Mouse (Mus musculus): Measurements from ENCODE around the gene Gramd4. TPM values are rescaled to one million over a fixed set of nuclear protein-coding genes. Genes with fewer than 3 reads are reported as not detected.

The Gramd4 gene
- polyA plus RNA-seq, 1 experiment from 2014 or later = 11.7 TPM

DNA sequence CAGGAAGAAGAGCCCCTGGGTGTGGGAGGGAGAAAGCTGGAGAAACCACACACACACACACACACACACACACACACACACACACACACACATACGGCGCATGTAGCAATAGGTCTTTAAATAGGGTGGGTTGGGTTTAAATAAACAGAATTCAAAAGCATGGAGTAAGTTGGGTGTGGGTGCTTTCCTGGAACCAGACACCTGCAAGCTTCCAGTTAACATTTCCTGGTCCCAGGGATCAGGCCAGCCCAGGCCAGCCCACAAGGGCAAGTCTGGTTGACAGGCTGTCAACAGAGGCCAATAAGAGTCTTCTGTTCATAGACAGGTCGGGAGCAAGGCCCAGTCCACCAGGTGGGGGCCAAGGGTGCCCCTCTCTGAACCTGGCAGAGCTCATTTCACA is 21.6 kb upstream of the Gramd4 start:
- Histone ChIP-seq H3K4me1 (ENCODE audit: control insufficient read depth, insufficient read depth, low read length) (peaks cover 9% of the 10 kb centered on the region; the same call in 1 of the 2 replicates), H3K4me2 (ENCODE audit: low read depth) (no peak overlapping the region), H3K36me3 (ENCODE audit: control insufficient read depth, insufficient read depth, low read length) (no peaks in the 10 kb centered on the region; the same call in 1 of the 2 replicates), H3K9ac (ENCODE audit: low read length) (no peak overlapping the region), H3K9me3 (ENCODE audit: control insufficient read depth, low read length) (peaks cover 5% of the 10 kb centered on the region), H3K27ac (ENCODE audit: low read depth, low read length) (no peak overlapping the region), H3K27me3 (ENCODE audit: control insufficient read depth, insufficient read depth, low read length) (peaks cover 12% of the 10 kb centered on the region), H3K4me3 (ENCODE audit: low read depth, low read length) (no peak overlapping the region)
- 84% methylated on average over 3 of the region's 3 CpGs for WGBS
- ATAC-seq (ENCODE audit: insufficient read depth, low FRiP score, low TSS enrichment) (no peak), DNase-seq (ENCODE audit: low spot score) (no peak)

DNA sequence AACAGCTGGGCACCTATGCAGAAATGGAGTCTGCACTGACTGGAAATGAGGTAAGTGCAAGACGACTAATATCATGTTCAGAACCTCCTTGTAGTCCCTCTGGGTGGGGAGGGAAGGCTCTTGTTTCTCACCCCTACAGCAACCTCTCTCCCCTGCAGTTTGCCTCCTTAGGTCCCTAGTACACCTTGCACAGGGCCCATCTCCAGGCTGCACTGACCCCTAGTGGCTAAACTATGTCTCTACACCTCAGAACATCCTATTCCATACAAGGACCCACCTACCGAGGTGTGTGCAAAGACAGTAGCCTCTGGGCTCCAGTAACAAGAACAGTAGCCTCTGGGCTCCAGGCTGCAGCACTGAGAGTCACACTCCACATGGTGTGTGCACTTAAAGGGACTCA is 18.7 kb upstream of the Gramd4 start:
- peak; percentile 56; the same call in 1 of the 2 replicates for ATAC-seq (ENCODE audit: insufficient read depth, low FRiP score, low TSS enrichment)
- peak; percentile 72 for DNase-seq (ENCODE audit: low spot score)
- Histone ChIP-seq H3K27ac (ENCODE audit: low read depth, low read length) (no peak overlapping the region), H3K36me3 (ENCODE audit: control insufficient read depth, insufficient read depth, low read length) (no peaks in the 10 kb centered on the region), H3K4me1 (ENCODE audit: control insufficient read depth, insufficient read depth, low read length) (peaks cover 5% of the 10 kb centered on the region; the same call in 1 of the 2 replicates), H3K9me3 (ENCODE audit: control insufficient read depth, low read length) (no peaks in the 10 kb centered on the region), H3K9ac (ENCODE audit: low read length) (no peak overlapping the region), H3K27me3 (ENCODE audit: control insufficient read depth, insufficient read depth, low read length) (no peaks in the 10 kb centered on the region), H3K4me2 (ENCODE audit: low read depth) (no peak overlapping the region), H3K4me3 (ENCODE audit: low read depth, low read length) (no peak overlapping the region)
- WGBS = 0% methylated on average over 2 of the region's 2 CpGs

DNA sequence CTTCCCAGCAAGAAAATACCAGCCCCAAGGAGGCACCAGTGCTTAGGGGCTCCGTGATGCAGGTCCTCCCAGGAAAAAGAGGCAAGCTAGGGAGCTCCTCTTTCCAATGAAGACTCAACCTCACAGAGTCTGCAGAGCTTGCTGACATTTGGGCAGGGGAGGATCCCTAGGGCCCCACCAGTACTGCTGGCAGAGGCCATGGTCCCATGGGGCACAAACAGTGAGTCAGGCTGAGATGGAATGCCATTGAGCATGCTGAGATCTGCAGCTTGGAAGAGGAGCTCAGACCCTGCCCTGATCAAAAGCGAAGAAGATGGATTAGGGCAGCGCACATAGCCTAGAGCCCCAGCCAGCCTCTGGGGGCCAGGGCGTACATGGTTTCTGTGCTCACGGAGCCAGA is 16.1 kb upstream of the Gramd4 start:
- no peaks in the 10 kb centered on the region for H3K36me3 ChIP-seq (ENCODE audit: control insufficient read depth, insufficient read depth, low read length)
- no peak overlapping the region for H3K4me2 ChIP-seq (ENCODE audit: low read depth)
- H3K4me1 ChIP-seq (ENCODE audit: control insufficient read depth, insufficient read depth, low read length) = no peaks in the 10 kb centered on the region
- no peaks in the 10 kb centered on the region for H3K27me3 ChIP-seq (ENCODE audit: control insufficient read depth, insufficient read depth, low read length)
- no peak overlapping the region for H3K4me3 ChIP-seq (ENCODE audit: low read depth, low read length)
- no peak overlapping the region for H3K27ac ChIP-seq (ENCODE audit: low read depth, low read length)
- 83% methylated on average over 5 of the region's 5 CpGs for WGBS
- no peaks in the 10 kb centered on the region for H3K9me3 ChIP-seq (ENCODE audit: control insufficient read depth, low read length)
- no peak for ATAC-seq (ENCODE audit: insufficient read depth, low FRiP score, low TSS enrichment)
- DNase-seq (ENCODE audit: low spot score) = no peak
- no peak overlapping the region for H3K9ac ChIP-seq (ENCODE audit: low read length)

- no peak overlapping the region for H3K9ac ChIP-seq (ENCODE audit: low read length)
- no peak for DNase-seq (ENCODE audit: low spot score)
- no peaks in the 10 kb centered on the region for H3K27me3 ChIP-seq (ENCODE audit: control insufficient read depth, insufficient read depth, low read length)
- no peaks in the 10 kb centered on the region for H3K4me1 ChIP-seq (ENCODE audit: control insufficient read depth, insufficient read depth, low read length)
- no peak overlapping the region for H3K4me2 ChIP-seq (ENCODE audit: low read depth)
- no peak for ATAC-seq (ENCODE audit: insufficient read depth, low FRiP score, low TSS enrichment)
- WGBS = 50% methylated on average over 4 of the region's 4 CpGs
- H3K4me3 ChIP-seq (ENCODE audit: low read depth, low read length) = no peak overlapping the region
- H3K9me3 ChIP-seq (ENCODE audit: control insufficient read depth, low read length) = no peaks in the 10 kb centered on the region
- H3K27ac ChIP-seq (ENCODE audit: low read depth, low read length) = no peak overlapping the region
- H3K36me3 ChIP-seq (ENCODE audit: control insufficient read depth, insufficient read depth, low read length) = no peaks in the 10 kb centered on the region
These were observed 15.1 kb upstream of the Gramd4 start for GRCm38 (mm10) chr15:86042364-86042763.

GRCm38 (mm10) chr15:86049510-86049909 is 8.0 kb upstream of the Gramd4 start:
- Histone ChIP-seq H3K4me3 (ENCODE audit: low read depth, low read length) (no peak overlapping the region), H3K4me2 (ENCODE audit: low read depth) (no peak overlapping the region), H3K9ac (ENCODE audit: low read length) (no peak overlapping the region), H3K27me3 (ENCODE audit: control insufficient read depth, insufficient read depth, low read length) (no peaks in the 10 kb centered on the region), H3K4me1 (ENCODE audit: control insufficient read depth, insufficient read depth, low read length) (no peaks in the 10 kb centered on the region), H3K36me3 (ENCODE audit: control insufficient read depth, insufficient read depth, low read length) (no peaks in the 10 kb centered on the region), H3K27ac (ENCODE audit: low read depth, low read length) (no peak overlapping the region), H3K9me3 (ENCODE audit: control insufficient read depth, low read length) (no peaks in the 10 kb centered on the region)
- WGBS = 84% methylated on average over 3 of the region's 3 CpGs
- ATAC-seq (ENCODE audit: insufficient read depth, low FRiP score, low TSS enrichment) (no peak), DNase-seq (ENCODE audit: low spot score) (no peak)

GRCm38 (mm10) chr15:86050170-86050743 is 7.2 kb upstream of the Gramd4 start:
- Histone ChIP-seq H3K9me3 (ENCODE audit: control insufficient read depth, low read length) (no peaks in the 10 kb centered on the region), H3K27me3 (ENCODE audit: control insufficient read depth, insufficient read depth, low read length) (no peaks in the 10 kb centered on the region), H3K9ac (ENCODE audit: low read length) (no peak overlapping the region), H3K4me2 (ENCODE audit: low read depth) (no peak overlapping the region), H3K4me1 (ENCODE audit: control insufficient read depth, insufficient read depth, low read length) (no peaks in the 10 kb centered on the region), H3K27ac (ENCODE audit: low read depth, low read length) (no peak overlapping the region), H3K36me3 (ENCODE audit: control insufficient read depth, insufficient read depth, low read length) (no peaks in the 10 kb centered on the region), H3K4me3 (ENCODE audit: low read depth, low read length) (no peak overlapping the region)
- DNase-seq (ENCODE audit: low spot score) (no peak), ATAC-seq (ENCODE audit: insufficient read depth, low FRiP score, low TSS enrichment) (no peak)
- WGBS = 91% methylated on average over 4 of the region's 4 CpGs

DNA sequence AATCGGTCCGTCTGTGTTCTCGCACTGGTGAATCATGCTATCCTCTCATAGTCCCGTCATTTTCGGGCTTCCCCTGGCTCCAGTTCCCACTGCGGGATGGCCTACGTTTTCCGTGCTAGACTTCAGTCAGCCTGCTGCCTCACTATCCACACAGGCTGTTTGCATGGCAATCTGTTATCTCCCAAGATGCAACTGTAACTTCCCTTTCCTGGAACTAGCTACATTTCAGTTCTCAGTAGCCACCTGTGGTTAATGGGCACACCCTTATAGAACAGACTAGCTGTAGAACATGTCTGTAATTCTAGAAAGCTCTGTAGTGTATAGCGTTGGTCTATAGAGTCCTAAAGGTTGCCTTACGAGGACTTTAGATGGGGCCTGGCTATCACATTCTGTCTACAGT is 6.3 kb upstream of the Gramd4 start:
- no peak overlapping the region for H3K27ac ChIP-seq (ENCODE audit: low read depth, low read length)
- WGBS = 90% methylated on average over 10 of the region's 10 CpGs
- ATAC-seq (ENCODE audit: insufficient read depth, low FRiP score, low TSS enrichment) (no peak), DNase-seq (ENCODE audit: low spot score) (no peak)
- H3K4me2 ChIP-seq (ENCODE audit: low read depth) = no peak overlapping the region
- no peaks in the 10 kb centered on the region for H3K4me1 ChIP-seq (ENCODE audit: control insufficient read depth, insufficient read depth, low read length)
- H3K9ac ChIP-seq (ENCODE audit: low read length) = no peak overlapping the region
- H3K27me3 ChIP-seq (ENCODE audit: control insufficient read depth, insufficient read depth, low read length) = no peaks in the 10 kb centered on the region
- H3K36me3 ChIP-seq (ENCODE audit: control insufficient read depth, insufficient read depth, low read length) = no peaks in the 10 kb centered on the region
- H3K4me3 ChIP-seq (ENCODE audit: low read depth, low read length) = no peak overlapping the region
- H3K9me3 ChIP-seq (ENCODE audit: control insufficient read depth, low read length) = no peaks in the 10 kb centered on the region

GRCm38 (mm10) chr15:86051878-86052478 is 5.5 kb upstream of the Gramd4 start:
- Histone ChIP-seq H3K36me3 (ENCODE audit: control insufficient read depth, insufficient read depth, low read length) (no peaks in the 10 kb centered on the region), H3K27me3 (ENCODE audit: control insufficient read depth, insufficient read depth, low read length) (no peaks in the 10 kb centered on the region), H3K9ac (ENCODE audit: low read length) (no peak overlapping the region), H3K4me1 (ENCODE audit: control insufficient read depth, insufficient read depth, low read length) (no peaks in the 10 kb centered on the region), H3K4me3 (ENCODE audit: low read depth, low read length) (no peak overlapping the region), H3K9me3 (ENCODE audit: control insufficient read depth, low read length) (no peaks in the 10 kb centered on the region), H3K27ac (ENCODE audit: low read depth, low read length) (no peak overlapping the region), H3K4me2 (ENCODE audit: low read depth) (no peak overlapping the region)
- DNase-seq (ENCODE audit: low spot score) (no peak), ATAC-seq (ENCODE audit: insufficient read depth, low FRiP score, low TSS enrichment) (no peak)
- WGBS = 50% methylated on average over 6 of the region's 6 CpGs

DNA sequence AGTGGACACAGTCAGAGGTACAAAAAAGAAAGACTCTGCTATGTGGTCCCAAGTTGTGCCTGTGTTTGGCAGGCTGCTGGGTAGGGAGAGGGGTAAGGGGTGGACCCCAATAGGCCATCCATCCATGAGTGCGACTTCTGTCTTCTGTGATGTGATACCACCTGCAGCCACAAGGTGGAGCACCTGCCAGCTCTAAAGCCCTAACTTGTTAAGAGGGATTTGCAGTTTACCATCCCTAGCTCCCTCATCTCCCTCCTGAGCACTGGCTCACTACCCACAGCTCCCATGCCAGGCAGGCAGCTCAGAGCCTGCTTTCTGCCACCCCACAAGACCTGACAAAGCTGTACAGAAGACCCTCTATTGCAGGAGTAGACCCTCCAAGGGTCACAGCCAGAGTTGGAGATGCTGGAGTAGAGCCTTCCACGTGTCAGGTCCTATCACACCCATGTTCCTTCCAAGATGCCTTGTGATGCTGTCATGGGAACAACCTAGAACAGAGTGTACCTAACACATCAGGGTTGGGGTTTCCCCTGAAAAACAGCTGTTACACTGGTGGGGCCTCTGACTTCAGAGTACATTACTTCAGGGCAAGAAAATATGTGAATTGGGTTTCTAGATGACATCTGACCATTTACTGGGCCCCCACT is 3.5 kb upstream of the Gramd4 start:
- no peak overlapping the region for H3K9ac ChIP-seq (ENCODE audit: low read length)
- no peak overlapping the region for H3K4me2 ChIP-seq (ENCODE audit: low read depth)
- no peak overlapping the region for H3K4me3 ChIP-seq (ENCODE audit: low read depth, low read length)
- H3K27ac ChIP-seq (ENCODE audit: low read depth, low read length) = no peak overlapping the region
- no peaks in the 10 kb centered on the region for H3K9me3 ChIP-seq (ENCODE audit: control insufficient read depth, low read length)
- ATAC-seq (ENCODE audit: insufficient read depth, low FRiP score, low TSS enrichment) (peak; percentile 45; the same call in 1 of the 2 replicates), DNase-seq (ENCODE audit: low spot score) (peak; percentile 84)
- no peaks in the 10 kb centered on the region for H3K27me3 ChIP-seq (ENCODE audit: control insufficient read depth, insufficient read depth, low read length)
- H3K36me3 ChIP-seq (ENCODE audit: control insufficient read depth, insufficient read depth, low read length) = no peaks in the 10 kb centered on the region
- 0 out of 2 replicates have a peak, but pooled peaks cover 7% of the 10 kb centered on the region for H3K4me1 ChIP-seq (ENCODE audit: control insufficient read depth, insufficient read depth, low read length)
- 32% methylated on average over 2 of the region's 2 CpGs for WGBS

All from neural tube, embryonic 11.5 days (tissue).